Mouse (Mus musculus): ENCODE data around the gene Veph1.

Veph1 gene

DNA sequence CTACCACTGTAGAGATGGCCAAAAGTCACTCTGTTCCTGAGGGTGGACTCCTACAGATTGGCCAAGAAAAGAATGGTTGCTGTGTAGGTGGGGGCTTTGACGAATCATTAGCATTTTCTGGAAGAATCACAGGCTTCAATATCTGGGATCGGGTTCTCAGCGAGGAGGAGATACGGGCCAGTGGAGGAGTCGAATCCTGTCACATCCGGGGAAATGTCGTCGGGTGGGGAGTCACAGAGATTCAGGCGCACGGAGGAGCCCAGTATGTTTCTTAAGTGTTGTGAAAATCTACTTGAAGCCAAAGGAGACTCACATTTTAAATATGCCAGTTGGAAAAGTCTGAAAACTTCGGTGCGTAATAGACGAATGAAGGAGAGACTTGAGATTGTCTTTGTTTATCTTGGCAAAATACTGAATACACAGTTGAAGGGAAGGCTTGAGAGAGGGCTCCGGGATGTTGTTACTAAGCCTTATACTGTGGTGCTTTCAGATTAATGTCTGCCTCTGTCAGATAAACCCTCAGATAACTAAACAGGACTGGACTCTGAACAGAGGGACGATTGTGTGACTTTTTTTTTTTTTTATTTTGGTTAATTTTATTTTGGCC lies 71.6 kb downstream of the Veph1 start:
- no peak for DNase-seq (ENCODE audit: inconsistent ontology term)

- peak; percentile 47 for DNase-seq (ENCODE audit: inconsistent ontology term)
Measured at GRCm38 (mm10) chr3:66221243-66221611, 75.4 kb downstream of the Veph1 start.

GRCm38 (mm10) chr3:66220554-66221242 lies 75.9 kb downstream of the Veph1 start:
- peak; percentile 57 for DNase-seq (ENCODE audit: inconsistent ontology term)

- peak; percentile 54 for DNase-seq (ENCODE audit: inconsistent ontology term)
Measured at GRCm38 (mm10) chr3:66219655-66220191, 76.9 kb downstream of the Veph1 start, which contains the start of gene Ptx3. Gene Ptx3 (plus strand): TSS chr3:66219910.

GRCm38 (mm10) chr3:66215759-66216158 lies 80.9 kb downstream of the Veph1 start:
- peak; percentile 65 for DNase-seq (ENCODE audit: inconsistent ontology term)

- no peak for DNase-seq (ENCODE audit: inconsistent ontology term)
Measured at GRCm38 (mm10) chr3:66213524-66213923, 83.1 kb downstream of the Veph1 start.

DNA sequence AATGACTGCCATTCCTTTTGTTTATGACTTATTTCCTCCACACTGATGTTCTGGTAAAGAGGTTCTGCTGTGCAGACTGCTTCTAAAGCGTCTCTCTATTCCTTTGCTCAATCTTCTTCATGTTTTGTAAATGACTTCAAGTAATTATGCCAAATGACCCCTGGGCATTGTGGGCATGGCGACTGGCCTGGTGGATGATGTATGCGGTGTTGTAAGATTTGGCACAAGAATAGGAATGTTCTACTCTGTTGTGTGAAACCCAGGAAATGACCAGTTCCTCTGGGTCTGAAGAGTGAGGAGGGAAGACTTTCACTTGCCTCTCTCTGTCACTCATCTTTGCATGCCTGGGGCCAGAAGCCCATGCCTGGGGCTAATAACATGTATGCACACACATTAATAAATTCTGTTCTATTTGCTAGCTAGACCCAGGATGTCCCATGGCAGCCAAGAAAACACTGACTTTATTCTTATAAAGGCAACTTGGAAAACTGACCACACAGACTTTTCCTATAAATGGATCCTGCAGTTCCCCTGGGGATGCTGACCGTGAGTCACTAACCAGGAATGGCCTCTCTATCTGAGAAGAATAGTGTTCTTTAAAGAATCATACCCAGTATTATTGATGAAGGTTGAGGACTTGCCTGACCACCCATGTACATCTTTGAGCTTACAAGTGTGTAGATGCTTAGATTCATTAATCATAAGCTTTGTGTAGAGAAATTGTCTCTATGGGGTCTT lies 87.6 kb downstream of the Veph1 start:
- peak; percentile 84 for DNase-seq (ENCODE audit: inconsistent ontology term)

GRCm38 (mm10) chr3:66193910-66194562 lies 102.6 kb downstream of the Veph1 start:
- DNase-seq (ENCODE audit: inconsistent ontology term): peak; percentile 11

- peak; percentile 62 for DNase-seq (ENCODE audit: inconsistent ontology term)
Measured at GRCm38 (mm10) chr3:66179647-66180046, 117.0 kb downstream of the Veph1 start.

DNA sequence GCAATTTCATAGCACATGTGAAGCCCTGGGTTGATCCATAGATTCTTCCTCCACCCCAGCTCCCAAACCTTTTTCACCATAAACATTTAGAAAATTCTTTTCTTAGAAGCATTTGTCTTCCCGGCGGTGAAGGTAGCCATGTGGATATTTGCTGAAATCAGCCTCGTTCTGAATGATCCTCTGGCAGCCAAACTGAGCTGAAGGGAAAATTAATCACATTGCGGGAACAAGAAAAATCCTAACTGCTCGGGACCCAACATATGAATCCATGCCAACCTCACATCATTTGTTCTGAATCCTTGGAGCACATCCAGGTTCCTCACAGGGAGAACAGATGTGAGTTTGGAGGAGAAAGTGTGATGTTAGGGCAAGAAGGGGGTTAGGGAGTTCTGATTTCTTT lies 123.7 kb downstream of the Veph1 start:
- peak; percentile 69 for DNase-seq (ENCODE audit: inconsistent ontology term)

- DNase-seq (ENCODE audit: inconsistent ontology term): peak; percentile 46
Measured at GRCm38 (mm10) chr3:66169873-66170538, 126.6 kb downstream of the Veph1 start.

DNA sequence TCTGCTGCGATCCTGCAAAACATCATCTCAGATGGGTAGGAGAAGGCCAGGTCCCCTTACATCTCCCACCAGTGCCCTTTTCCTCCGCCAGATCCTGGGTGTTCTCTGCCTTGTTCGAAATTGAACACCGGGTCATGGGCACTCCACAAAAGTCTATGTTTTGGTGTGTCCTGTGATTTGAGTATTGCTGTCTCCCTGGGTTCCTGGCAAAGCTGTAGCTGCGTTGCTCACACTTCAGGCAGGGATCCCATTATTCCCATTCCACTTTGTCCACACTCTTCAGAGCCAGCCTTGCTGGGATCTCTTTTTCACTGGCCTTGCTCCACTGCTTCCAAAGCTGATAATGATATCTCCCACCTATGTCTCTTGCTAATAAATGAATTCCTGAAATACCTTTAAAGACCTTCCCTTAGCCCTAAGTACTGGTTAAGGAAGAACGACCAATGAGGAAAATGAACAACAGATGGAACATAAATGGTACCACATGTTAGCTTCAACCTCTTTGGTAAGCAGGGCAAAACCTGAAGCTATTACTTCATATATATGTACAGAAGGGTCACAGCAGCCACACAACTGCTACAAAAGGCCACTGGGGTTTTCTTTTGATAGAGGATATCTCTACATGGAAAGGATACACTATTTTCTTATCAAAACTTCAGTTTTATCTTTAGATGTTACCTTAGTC lies 129.9 kb downstream of the Veph1 start:
- no peak for DNase-seq (ENCODE audit: inconsistent ontology term)

DNA sequence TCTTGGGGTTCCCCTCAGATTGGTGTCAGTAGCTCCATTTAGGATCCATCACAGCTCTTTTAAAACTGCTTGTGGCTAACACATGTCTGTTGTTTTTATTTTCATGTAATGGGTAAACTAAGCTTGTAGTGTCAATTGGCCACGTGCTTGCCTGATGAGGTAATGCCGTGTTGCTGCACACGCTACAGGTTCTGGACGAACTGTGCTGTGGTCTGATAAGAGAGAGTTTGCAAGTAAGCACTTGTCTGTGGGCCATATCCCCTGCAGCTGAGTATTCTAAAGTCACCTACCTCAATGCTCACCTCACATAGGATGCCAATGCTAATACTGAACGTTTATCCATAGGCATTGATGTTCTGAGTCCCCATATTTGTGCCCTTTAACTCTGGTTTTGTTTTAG lies 131.6 kb downstream of the Veph1 start:
- DNase-seq (ENCODE audit: inconsistent ontology term): no peak

DNA sequence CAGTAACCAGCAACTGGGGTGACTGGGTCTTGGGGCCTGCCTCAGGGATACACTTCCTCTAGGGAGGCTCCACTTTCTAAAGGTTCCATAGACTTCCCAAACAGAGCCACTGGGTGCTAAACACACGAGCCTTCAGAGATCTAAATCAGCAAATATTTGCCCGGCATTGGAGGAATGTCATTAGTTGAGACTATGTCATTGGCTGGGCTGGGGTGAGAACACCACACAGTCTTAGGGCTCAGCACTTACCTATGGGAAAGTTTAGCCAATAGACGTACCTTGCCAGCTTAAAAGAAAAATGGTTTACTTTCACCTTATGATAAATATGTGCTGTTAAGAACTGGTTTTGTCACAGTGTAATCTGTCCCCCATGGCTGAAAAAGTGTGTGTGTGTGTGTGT lies 132.1 kb downstream of the Veph1 start:
- no peak for DNase-seq (ENCODE audit: inconsistent ontology term)

DNA sequence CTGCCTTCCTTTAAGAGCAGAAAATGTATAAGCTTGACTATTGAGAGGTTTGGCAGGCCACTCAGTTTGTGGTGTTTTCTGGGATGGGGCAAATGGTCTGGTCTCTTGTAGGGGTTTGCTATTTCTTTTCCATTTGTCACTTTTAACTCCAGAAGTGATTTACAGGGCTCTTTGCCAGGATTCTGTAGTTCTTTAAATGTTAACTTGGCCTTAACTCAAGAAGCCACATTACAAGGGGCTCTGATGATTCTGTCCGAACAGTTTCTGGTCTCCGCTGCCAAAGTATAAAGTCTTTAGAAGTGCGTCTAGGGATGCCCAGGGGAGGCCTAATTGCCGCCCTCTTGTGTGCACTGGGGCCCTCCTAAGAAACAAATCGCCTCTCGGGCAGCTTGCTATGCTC lies 134.0 kb downstream of the Veph1 start:
- DNase-seq (ENCODE audit: inconsistent ontology term): no peak

DNA sequence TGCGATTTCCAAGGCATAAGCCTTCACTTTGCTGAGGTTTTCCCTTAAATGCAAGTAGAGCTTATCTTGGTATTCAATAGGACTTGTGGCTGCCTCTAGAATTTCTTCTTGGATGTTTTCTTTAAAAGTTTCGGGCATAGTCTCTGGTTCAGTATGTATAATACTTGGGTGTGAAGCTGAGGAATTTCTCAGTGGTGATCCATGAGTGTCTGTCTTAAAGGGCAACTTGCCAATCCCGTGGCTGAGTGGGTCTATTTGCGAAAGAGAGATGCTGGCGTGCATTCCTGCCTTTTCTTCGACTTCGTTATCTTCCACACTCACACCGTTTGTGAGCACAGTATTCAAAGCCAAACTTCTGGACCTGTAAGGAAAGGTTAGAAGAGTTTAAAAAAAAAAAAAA lies 138.7 kb downstream of the Veph1 start:
- peak; percentile 10 for DNase-seq (ENCODE audit: inconsistent ontology term)

DNA sequence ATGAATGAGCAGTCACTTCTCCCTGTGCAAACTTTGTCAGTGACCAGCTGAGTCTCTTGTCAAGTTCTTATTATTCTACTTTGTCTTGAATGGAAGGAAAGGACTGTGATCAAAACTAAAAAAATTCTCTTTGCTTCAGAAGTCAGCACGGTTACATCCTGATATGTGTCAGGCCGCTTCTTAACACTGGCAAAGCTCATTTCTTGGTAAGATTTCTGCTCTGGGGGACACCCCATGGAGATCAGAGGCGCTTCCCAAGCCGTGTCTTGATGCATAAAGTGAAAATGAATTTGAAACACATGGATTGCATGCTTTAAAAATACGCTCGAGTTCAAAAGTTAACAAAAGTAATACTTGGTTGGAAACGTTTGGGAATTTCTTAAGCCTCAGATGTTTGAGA lies 159.0 kb downstream of the Veph1 start:
- no peak for DNase-seq (ENCODE audit: inconsistent ontology term)

DNA sequence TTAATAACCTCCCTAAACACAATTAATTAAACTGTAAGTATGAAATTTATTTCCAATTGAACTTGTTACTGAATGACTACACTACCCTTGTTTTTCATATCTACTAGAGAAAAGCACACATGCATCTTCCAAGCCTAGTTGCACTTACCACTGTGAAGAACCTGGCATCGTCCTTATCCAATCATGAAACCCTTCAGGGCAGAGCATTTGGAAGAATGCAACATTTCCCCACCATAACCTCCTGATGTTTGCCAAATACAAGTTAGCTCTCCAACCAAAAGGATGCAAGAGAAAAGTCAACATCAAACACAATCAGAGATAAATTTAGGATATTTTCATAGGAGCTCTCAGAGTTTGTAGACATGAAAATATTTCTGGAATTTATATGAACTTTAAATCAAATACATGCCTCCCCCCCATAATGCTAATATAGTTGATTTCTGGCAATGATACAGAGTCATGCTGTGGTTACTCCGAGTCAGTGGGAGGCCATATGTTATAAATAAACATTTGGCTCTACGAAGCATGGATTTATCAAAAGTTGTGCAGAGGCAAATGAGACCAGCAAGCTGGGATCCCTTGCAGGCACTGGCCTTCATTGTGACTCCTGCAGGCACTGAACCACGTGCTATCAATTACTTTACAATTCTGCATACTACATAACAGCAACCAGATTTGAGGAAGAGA lies 165.2 kb downstream of the Veph1 start:
- no peak for DNase-seq (ENCODE audit: inconsistent ontology term)

DNA sequence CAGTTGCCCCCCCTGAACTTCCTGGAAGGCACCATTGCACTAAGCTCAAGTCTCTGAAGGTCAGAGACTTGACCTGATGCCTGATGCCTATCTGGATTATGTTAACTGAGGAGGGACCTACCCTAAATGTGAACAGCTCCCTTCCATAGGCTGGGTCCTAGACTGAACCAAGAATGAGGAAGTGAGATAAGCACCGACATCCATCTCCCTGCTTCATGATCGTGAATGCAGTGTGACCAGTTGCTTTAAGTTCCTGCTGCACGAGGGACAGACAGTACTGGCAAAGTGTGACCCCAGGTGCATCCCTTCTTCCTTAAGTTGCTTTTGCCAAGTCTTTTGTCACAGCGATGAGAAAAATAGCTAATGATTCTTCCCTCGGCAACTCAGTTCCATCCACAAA lies 166.9 kb downstream of the Veph1 start:
- no peak for DNase-seq (ENCODE audit: inconsistent ontology term)

GRCm38 (mm10) chr3:66105493-66105892 lies 191.1 kb downstream of the Veph1 start:
- DNase-seq (ENCODE audit: inconsistent ontology term): no peak

- DNase-seq (ENCODE audit: inconsistent ontology term): no peak
Measured at GRCm38 (mm10) chr3:66102599-66102932, 194.1 kb downstream of the Veph1 start.

Data from Muller cell, postnatal 12 days (primary cell).